Mouse (Mus musculus) natural killer cell, adult 2 months (primary cell): ENCODE data around the gene Inpp4a.

Experiments used
- DNase-seq, 2 experiments: peaks; one replicate each; pipeline ENCODE4 v3.0.0; 2022; ENCODE audit warnings: low spot score in 2 of 2

Inpp4a gene

GRCm38 (mm10) chr1:37356305-37356704, 56.6 kb downstream of the Inpp4a start:
- no peak for DNase-seq

- no peak for DNase-seq
These were observed 57.5 kb downstream of the Inpp4a start for GRCm38 (mm10) chr1:37357173-37357572.

GRCm38 (mm10) chr1:37358621-37359020, 59.0 kb downstream of the Inpp4a start:
- DNase-seq: no peak

- no peak for DNase-seq
These were observed 59.9 kb downstream of the Inpp4a start for GRCm38 (mm10) chr1:37359395-37360092.

GRCm38 (mm10) chr1:37360781-37361180, 61.1 kb downstream of the Inpp4a start:
- DNase-seq: no peak

- DNase-seq: no peak
These were observed 63.1 kb downstream of the Inpp4a start for GRCm38 (mm10) chr1:37362721-37363120.

- no peak for DNase-seq
These were observed 68.5 kb downstream of the Inpp4a start for GRCm38 (mm10) chr1:37368125-37368524.

- no peak for DNase-seq
These were observed 69.2 kb downstream of the Inpp4a start for GRCm38 (mm10) chr1:37368768-37369385.

GRCm38 (mm10) chr1:37376177-37376576, 76.5 kb downstream of the Inpp4a start:
- no peak for DNase-seq

- no peak for DNase-seq
These were observed 77.1 kb downstream of the Inpp4a start for GRCm38 (mm10) chr1:37376751-37377150.

- DNase-seq: no peak
These were observed 78.4 kb downstream of the Inpp4a start for GRCm38 (mm10) chr1:37378095-37378494.

GRCm38 (mm10) chr1:37379536-37379935, 79.9 kb downstream of the Inpp4a start:
- DNase-seq: no peak

GRCm38 (mm10) chr1:37380913-37381312, 81.2 kb downstream of the Inpp4a start:
- DNase-seq: no peak

GRCm38 (mm10) chr1:37384304-37384703, 84.6 kb downstream of the Inpp4a start:
- no peak for DNase-seq

- DNase-seq: no peak
These were observed 86.8 kb downstream of the Inpp4a start for GRCm38 (mm10) chr1:37386448-37386971.

- no peak for DNase-seq
These were observed 93.5 kb downstream of the Inpp4a start for GRCm38 (mm10) chr1:37393174-37393573.

- DNase-seq: no peak
These were observed 96.8 kb downstream of the Inpp4a start for GRCm38 (mm10) chr1:37396481-37396880.

GRCm38 (mm10) chr1:37398961-37399360, 99.3 kb downstream of the Inpp4a start:
- no peak for DNase-seq

GRCm38 (mm10) chr1:37399734-37400133, 100.1 kb downstream of the Inpp4a start:
- no peak for DNase-seq

GRCm38 (mm10) chr1:37401687-37402086, 102.0 kb downstream of the Inpp4a start:
- DNase-seq: peak; percentile 44 to 68

GRCm38 (mm10) chr1:37405137-37405536, 105.5 kb downstream of the Inpp4a start:
- no peak for DNase-seq

GRCm38 (mm10) chr1:37407228-37407627, 107.6 kb downstream of the Inpp4a start:
- DNase-seq: no peak

GRCm38 (mm10) chr1:37408059-37408458, 108.4 kb downstream of the Inpp4a start:
- no peak for DNase-seq
